Mouse (Mus musculus) embryonic facial prominence, embryonic 11.5 days (tissue): ENCODE data around the gene Prkca. TPM values are rescaled to one million over a fixed set of nuclear protein-coding genes. Genes with fewer than 3 reads are reported as not detected.

Experiments used
- ATAC-seq: fragments of 200-750 bp; cut with Nextera tagmentation; replicated peaks from 2 replicates; pipeline ENCODE4 v1.8.0; 2017; ENCODE audit warnings: low read depth; ENCODE audit not compliant: insufficient number of reproducible peaks, low FRiP score, low TSS enrichment
- DNase-seq: peaks from one replicate; pipeline ENCODE4 v3.0.0-alpha.2; 2015; ENCODE audit warnings: low spot score
- H3K27ac ChIP-seq: fragments of 300-500 bp; sonication (generic); replicated peaks from 2 replicates; pipeline ENCODE4 v1.5.1; 2014; ENCODE audit warnings: mild to moderate bottlenecking, low read depth, low read length, control low read depth
- H3K27me3 ChIP-seq: fragments of 300-500 bp; sonication (generic); 2 replicates; pipeline ENCODE4 v1.6.1; 2014; ENCODE audit warnings: mild to moderate bottlenecking, low read length, moderate library complexity, mixed read lengths; ENCODE audit not compliant: control insufficient read depth, insufficient read depth
- H3K36me3 ChIP-seq: fragments of 300-500 bp; sonication (generic); replicated peaks from 2 replicates; pipeline ENCODE4 v1.6.1; 2014; ENCODE audit warnings: low read depth, mild to moderate bottlenecking, low read length, moderate library complexity, mixed read lengths; ENCODE audit not compliant: control insufficient read depth, insufficient read depth
- H3K4me1 ChIP-seq: fragments of 300-500 bp; sonication (generic); 2 replicates; pipeline ENCODE4 v1.6.1; 2014; ENCODE audit warnings: low read length, mixed read lengths; ENCODE audit not compliant: control insufficient read depth, insufficient read depth
- H3K4me2 ChIP-seq: fragments of 300-500 bp; sonication (generic); 2 replicates; pipeline ENCODE4 v1.6.1; 2014; ENCODE audit warnings: low read depth, mild to moderate bottlenecking, control low read depth, low read length, moderate library complexity
- H3K4me3 ChIP-seq: fragments of 300-500 bp; sonication (generic); 2 replicates; pipeline ENCODE4 v1.5.1; 2014; ENCODE audit warnings: low read depth, low read length, control low read depth
- H3K9ac ChIP-seq: fragments of 300-500 bp; sonication (generic); replicated peaks from 2 replicates; pipeline ENCODE4 v1.6.1; 2014; ENCODE audit warnings: mild to moderate bottlenecking, control low read depth, low read length
- H3K9me3 ChIP-seq: fragments of 300-500 bp; sonication (generic); replicated peaks from 2 replicates; pipeline ENCODE4 v1.6.1; 2016; ENCODE audit warnings: mild to moderate bottlenecking, low read length, inconsistent platforms, mixed read lengths; ENCODE audit not compliant: control insufficient read depth
- WGBS: fragments of 180-500 bp; shearing (Covaris S2); extraction: QIAGEN DNeasy Blood & Tissue Kit; methylation state at CpG from one replicate; pipeline ENCODE4 v1.1.7; 2014; 5-methylcytosine and 5-hydroxymethylcytosine counted together
- polyA plus RNA-seq: library from polyadenylated mRNA; unstranded; fragments of >200 nt; fragmentation: Nextera tagmentation; extraction: Ambion mirVana; gene quantifications from 2 replicates; pipeline ENCODE4 v1.2.1, GENCODE M21; 2014

The Prkca gene
- polyA plus RNA-seq, 1 experiment from 2014 or later: 7.4 TPM

GRCm38 (mm10) chr11:108317878-108318277 is 25.9 kb downstream of the Prkca start:
- H3K4me3 ChIP-seq: no peak overlapping the region
- 72% methylated on average over 6 of the region's 6 CpGs for WGBS
- DNase-seq (no peak), ATAC-seq (no peak)
- no peaks in the 10 kb centered on the region for H3K4me1 ChIP-seq
- H3K36me3 ChIP-seq: no peaks in the 10 kb centered on the region
- no peaks in the 10 kb centered on the region for H3K27me3 ChIP-seq
- no peaks in the 10 kb centered on the region for H3K9me3 ChIP-seq
- no peak overlapping the region for H3K4me2 ChIP-seq
- no peak overlapping the region for H3K9ac ChIP-seq
- H3K27ac ChIP-seq: no peak overlapping the region

- H3K4me2 ChIP-seq: no peak overlapping the region
- no peak overlapping the region for H3K9ac ChIP-seq
- WGBS: 81% methylated on average over 7 of the region's 7 CpGs
- H3K9me3 ChIP-seq: no peaks in the 10 kb centered on the region
- H3K27me3 ChIP-seq: no peaks in the 10 kb centered on the region
- no peaks in the 10 kb centered on the region for H3K36me3 ChIP-seq
- H3K4me3 ChIP-seq: no peak overlapping the region
- ATAC-seq: no peak
- no peaks in the 10 kb centered on the region for H3K4me1 ChIP-seq
- no peak overlapping the region for H3K27ac ChIP-seq
- no peak for DNase-seq
Observed at GRCm38 (mm10) chr11:108315736-108316135, 28.0 kb downstream of the Prkca start.

- no peak for ATAC-seq
- H3K9me3 ChIP-seq: no peaks in the 10 kb centered on the region
- H3K4me2 ChIP-seq: no peak overlapping the region
- H3K9ac ChIP-seq: no peak overlapping the region
- H3K36me3 ChIP-seq: no peaks in the 10 kb centered on the region
- 80% methylated on average over 5 of the region's 5 CpGs for WGBS
- H3K4me1 ChIP-seq: no peaks in the 10 kb centered on the region
- H3K27ac ChIP-seq: no peak overlapping the region
- H3K27me3 ChIP-seq: no peaks in the 10 kb centered on the region
- DNase-seq: no peak
- no peak overlapping the region for H3K4me3 ChIP-seq
Observed at GRCm38 (mm10) chr11:108312516-108312915, 31.2 kb downstream of the Prkca start.

- H3K4me3 ChIP-seq: no peak overlapping the region
- ATAC-seq: no peak
- WGBS: 65% methylated on average over 2 of the region's 2 CpGs
- no peaks in the 10 kb centered on the region for H3K27me3 ChIP-seq
- H3K36me3 ChIP-seq: no peaks in the 10 kb centered on the region
- no peaks in the 10 kb centered on the region for H3K9me3 ChIP-seq
- no peak overlapping the region for H3K9ac ChIP-seq
- DNase-seq: no peak
- H3K27ac ChIP-seq: no peak overlapping the region
- no peak overlapping the region for H3K4me2 ChIP-seq
- no peaks in the 10 kb centered on the region for H3K4me1 ChIP-seq
Observed at GRCm38 (mm10) chr11:108311912-108312311, 31.8 kb downstream of the Prkca start.

- ATAC-seq (no peak), DNase-seq (no peak)
- 90% methylated on average over 5 of the region's 5 CpGs for WGBS
- H3K9me3 ChIP-seq: no peaks in the 10 kb centered on the region
- H3K4me3 ChIP-seq: no peak overlapping the region
- no peak overlapping the region for H3K4me2 ChIP-seq
- H3K27me3 ChIP-seq: no peaks in the 10 kb centered on the region
- no peak overlapping the region for H3K27ac ChIP-seq
- H3K36me3 ChIP-seq: no peaks in the 10 kb centered on the region
- no peak overlapping the region for H3K9ac ChIP-seq
- no peaks in the 10 kb centered on the region for H3K4me1 ChIP-seq
Observed at GRCm38 (mm10) chr11:108309791-108310190, 33.9 kb downstream of the Prkca start.

GRCm38 (mm10) chr11:108308253-108308652 is 35.5 kb downstream of the Prkca start:
- DNase-seq: no peak
- H3K4me1 ChIP-seq: no peaks in the 10 kb centered on the region
- H3K9ac ChIP-seq: no peak overlapping the region
- H3K27ac ChIP-seq: no peak overlapping the region
- H3K4me2 ChIP-seq: no peak overlapping the region
- WGBS: 93% methylated on average over 5 of the region's 5 CpGs
- H3K9me3 ChIP-seq: no peaks in the 10 kb centered on the region
- no peak overlapping the region for H3K4me3 ChIP-seq
- H3K36me3 ChIP-seq: no peaks in the 10 kb centered on the region
- H3K27me3 ChIP-seq: no peaks in the 10 kb centered on the region
- ATAC-seq: no peak

- ATAC-seq: no peak
- WGBS: 80% methylated on average over 7 of the region's 7 CpGs
- no peaks in the 10 kb centered on the region for H3K4me1 ChIP-seq
Observed at GRCm38 (mm10) chr11:108307258-108307657, 36.5 kb downstream of the Prkca start.

GRCm38 (mm10) chr11:108303787-108304186 is 39.9 kb downstream of the Prkca start:
- H3K4me1 ChIP-seq: no peaks in the 10 kb centered on the region
- no peaks in the 10 kb centered on the region for H3K27me3 ChIP-seq
- no peak overlapping the region for H3K4me3 ChIP-seq
- no peak for ATAC-seq
- no peaks in the 10 kb centered on the region for H3K9me3 ChIP-seq
- 94% methylated on average over 4 of the region's 4 CpGs for WGBS
- no peak overlapping the region for H3K4me2 ChIP-seq
- no peak overlapping the region for H3K9ac ChIP-seq
- no peak overlapping the region for H3K27ac ChIP-seq
- DNase-seq: no peak
- no peaks in the 10 kb centered on the region for H3K36me3 ChIP-seq

More at GRCm38 (mm10) chr11:108307258-108307657, 36.5 kb downstream of the Prkca start:
- no peak overlapping the region for H3K4me2 ChIP-seq
- no peaks in the 10 kb centered on the region for H3K27me3 ChIP-seq
- no peaks in the 10 kb centered on the region for H3K9me3 ChIP-seq
- no peaks in the 10 kb centered on the region for H3K36me3 ChIP-seq
- no peak for DNase-seq
- no peak overlapping the region for H3K9ac ChIP-seq
- H3K27ac ChIP-seq: no peak overlapping the region
- no peak overlapping the region for H3K4me3 ChIP-seq
